Mouse (Mus musculus): ENCODE measurements around the gene Cldnd1. TPM values are rescaled to one million over a fixed set of nuclear protein-coding genes. Genes with fewer than 3 reads are reported as not detected.

Gene Cldnd1
- total RNA-seq (2021): 10 to 100 TPM; 51.7 to 51.9 TPM

GRCm38 (mm10) chr16:58727477-58728131, at the start of gene Cldnd1:
Gene Cldnd1 (plus strand): TSS chr16:58727910.
- DNase-seq: peak; percentile 90 to 91
- intact Hi-C loops (cut with DNase I): loop anchor here (1.0 to 5.0 kb wide), 5 partner anchors 57 to 1497 kb away; partner anchors contain the start of genes Cpox, Dcbld2, St3gal6 and Tbc1d23

DNA sequence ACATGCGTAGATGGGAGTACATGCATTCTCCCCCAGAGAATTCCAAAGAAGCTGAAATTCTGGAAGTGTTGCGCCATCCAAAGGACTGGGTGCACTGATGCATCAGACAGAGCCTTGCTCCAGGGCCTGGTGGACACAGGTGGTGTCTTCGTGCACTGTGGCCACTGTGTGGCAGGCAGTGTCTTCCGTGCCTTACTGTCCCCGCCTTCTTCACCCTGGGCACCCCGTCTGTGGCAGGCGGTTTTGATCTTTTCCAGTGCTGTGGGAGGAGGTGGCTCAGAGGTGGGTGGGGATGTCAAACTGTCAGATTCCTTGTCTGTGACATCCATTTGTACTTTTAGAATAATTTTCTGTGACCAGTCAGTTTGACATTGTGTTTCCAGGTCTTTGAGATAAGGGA, 49.0 kb upstream of the Cldnd1 start:
- no peak for DNase-seq
- intact Hi-C loops (cut with DNase I): no loop called here

GRCm38 (mm10) chr16:58682046-58682445, 45.7 kb upstream of the Cldnd1 start:
- DNase-seq: no peak
- intact Hi-C loops (cut with DNase I): no loop called here

- intact Hi-C loops (cut with DNase I): no loop called here
Measured at GRCm38 (mm10) chr16:58682870-58683269, 44.8 kb upstream of the Cldnd1 start.

GRCm38 (mm10) chr16:58683911-58684310, 43.8 kb upstream of the Cldnd1 start:
- no peak for DNase-seq
- intact Hi-C loops (cut with DNase I): no loop called here

More at GRCm38 (mm10) chr16:58682870-58683269, 44.8 kb upstream of the Cldnd1 start:
- no peak for DNase-seq

GRCm38 (mm10) chr16:58684537-58684936, 43.2 kb upstream of the Cldnd1 start:
- DNase-seq: no peak
- intact Hi-C loops (cut with DNase I): no loop called here

GRCm38 (mm10) chr16:58685548-58686537, 41.9 kb upstream of the Cldnd1 start:
- peak in 1 of 2 experiments; percentile 14 for DNase-seq
- intact Hi-C loops (cut with DNase I): no loop called here

- DNase-seq: no peak
- intact Hi-C loops (cut with DNase I): no loop called here
Measured at GRCm38 (mm10) chr16:58688534-58688933, 39.2 kb upstream of the Cldnd1 start.

DNA sequence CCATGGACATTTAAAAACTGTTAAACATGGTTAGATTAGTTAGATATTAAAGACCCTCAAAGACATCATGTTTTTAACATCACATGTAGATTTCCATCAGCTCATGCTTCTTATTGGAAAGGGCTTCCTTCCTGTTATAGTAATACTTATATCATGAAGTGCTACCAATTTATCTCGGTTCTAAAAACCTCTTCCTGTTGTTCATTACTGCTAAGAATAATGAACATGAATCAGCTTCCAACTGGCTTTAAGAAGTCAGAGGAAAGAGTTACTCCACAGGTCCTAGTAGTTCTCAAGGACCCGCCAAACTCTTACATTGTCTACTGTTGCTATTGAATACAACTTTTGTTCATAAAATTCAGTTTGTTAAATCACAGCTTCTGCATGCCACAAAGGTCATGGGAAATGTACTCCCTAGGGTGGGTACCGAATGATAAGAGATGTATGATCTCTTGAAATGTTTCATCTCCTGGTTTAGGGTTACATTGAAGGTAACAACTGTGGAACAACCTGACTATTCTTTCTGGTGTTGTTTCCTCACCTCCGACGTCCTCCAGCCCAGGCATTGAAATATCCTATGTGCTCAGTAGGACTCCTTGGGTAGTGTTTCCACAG, 38.0 kb upstream of the Cldnd1 start:
- intact Hi-C loops (cut with DNase I): no loop called here

GRCm38 (mm10) chr16:58690322-58690732, 37.4 kb upstream of the Cldnd1 start:
- DNase-seq: no peak
- intact Hi-C loops (cut with DNase I): no loop called here

More for the DNA sequence above, 38.0 kb upstream of the Cldnd1 start:
- DNase-seq: no peak

DNA sequence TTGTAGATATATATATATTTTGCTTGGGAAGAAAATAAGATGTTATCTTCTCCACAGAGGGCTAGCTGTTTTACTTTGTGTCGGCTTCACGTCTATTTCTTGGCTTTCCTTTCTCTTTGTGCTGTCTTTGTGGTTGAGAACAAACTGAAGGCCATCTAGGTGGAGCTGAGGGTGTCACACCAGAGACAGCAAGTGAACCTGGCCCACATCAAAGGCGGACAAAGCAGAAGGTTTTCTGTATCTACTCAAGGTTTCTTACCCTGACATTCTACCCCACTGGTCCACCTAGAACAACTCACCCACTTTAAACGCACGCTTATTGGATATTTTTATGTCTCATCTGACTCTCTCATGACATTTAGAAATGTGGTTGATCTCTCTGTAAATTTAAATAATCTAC, 33.6 kb upstream of the Cldnd1 start:
- intact Hi-C loops (cut with DNase I): no loop called here
- no peak for DNase-seq

GRCm38 (mm10) chr16:58696796-58697195, 30.9 kb upstream of the Cldnd1 start:
- intact Hi-C loops (cut with DNase I): no loop called here

DNA sequence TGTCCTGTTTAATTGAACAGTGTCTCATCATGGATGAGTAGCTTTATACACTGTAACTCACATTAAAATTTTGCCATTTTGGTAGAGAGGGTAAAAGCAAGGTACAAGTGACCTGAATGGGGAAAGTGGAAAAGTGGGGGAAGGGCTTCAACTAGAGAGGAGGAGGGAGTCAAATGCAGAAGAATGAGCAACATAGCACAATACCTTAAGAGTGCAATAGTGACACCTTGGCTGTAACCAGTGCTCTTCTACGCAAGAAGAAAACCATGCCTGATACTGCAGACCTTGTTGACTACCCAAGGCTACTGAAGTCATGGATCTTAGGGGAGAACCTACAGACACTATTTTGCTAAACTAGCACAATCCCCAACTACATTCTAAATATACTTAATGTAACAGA, 30.4 kb upstream of the Cldnd1 start:
- intact Hi-C loops (cut with DNase I): no loop called here
- DNase-seq: no peak

More at GRCm38 (mm10) chr16:58696796-58697195, 30.9 kb upstream of the Cldnd1 start:
- DNase-seq: no peak

DNA sequence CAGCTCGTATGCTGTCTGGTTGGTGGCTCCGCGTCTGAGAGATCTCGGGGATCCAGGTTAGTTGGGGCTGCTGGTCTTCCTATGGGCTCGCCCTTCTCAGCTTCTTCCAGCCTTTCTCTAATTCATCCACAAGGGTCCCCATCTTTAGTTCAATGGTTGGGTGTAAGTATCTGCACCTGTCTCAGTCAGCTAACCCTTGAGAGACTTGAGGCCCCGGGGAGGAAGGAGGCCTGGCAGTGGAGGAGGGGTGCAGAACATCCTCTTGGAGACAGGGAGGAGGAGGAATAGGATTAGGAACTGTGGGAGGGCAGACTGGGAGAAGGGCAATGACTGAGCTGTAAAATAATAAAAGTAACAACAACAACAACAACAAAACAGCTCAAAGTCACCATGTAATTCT, 27.5 kb upstream of the Cldnd1 start:
- DNase-seq: no peak
- intact Hi-C loops (cut with DNase I): no loop called here

GRCm38 (mm10) chr16:58700816-58701424, 26.8 kb upstream of the Cldnd1 start:
- intact Hi-C loops (cut with DNase I): no loop called here

DNA sequence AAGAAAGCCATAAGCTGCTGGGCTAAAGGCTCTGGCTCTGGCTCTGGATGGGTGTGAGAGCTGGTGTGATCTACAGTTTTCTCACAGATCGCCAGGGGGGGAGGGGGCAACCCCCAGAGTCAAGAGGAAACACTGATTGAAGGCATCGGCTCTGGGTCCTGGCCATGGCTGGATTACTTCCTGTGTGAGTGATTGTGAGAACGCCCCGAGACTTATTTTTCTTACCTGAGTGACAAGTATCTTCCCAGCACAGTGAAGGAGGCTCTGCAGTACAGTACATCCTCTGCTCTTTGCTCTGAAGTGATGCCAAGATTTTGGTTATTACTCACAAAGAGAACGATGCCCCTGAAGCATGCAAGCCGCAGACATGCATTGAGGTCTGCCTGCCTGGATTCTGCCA, 25.9 kb upstream of the Cldnd1 start:
- intact Hi-C loops (cut with DNase I): no loop called here
- DNase-seq: no peak

More at GRCm38 (mm10) chr16:58700816-58701424, 26.8 kb upstream of the Cldnd1 start:
- DNase-seq: no peak

DNA sequence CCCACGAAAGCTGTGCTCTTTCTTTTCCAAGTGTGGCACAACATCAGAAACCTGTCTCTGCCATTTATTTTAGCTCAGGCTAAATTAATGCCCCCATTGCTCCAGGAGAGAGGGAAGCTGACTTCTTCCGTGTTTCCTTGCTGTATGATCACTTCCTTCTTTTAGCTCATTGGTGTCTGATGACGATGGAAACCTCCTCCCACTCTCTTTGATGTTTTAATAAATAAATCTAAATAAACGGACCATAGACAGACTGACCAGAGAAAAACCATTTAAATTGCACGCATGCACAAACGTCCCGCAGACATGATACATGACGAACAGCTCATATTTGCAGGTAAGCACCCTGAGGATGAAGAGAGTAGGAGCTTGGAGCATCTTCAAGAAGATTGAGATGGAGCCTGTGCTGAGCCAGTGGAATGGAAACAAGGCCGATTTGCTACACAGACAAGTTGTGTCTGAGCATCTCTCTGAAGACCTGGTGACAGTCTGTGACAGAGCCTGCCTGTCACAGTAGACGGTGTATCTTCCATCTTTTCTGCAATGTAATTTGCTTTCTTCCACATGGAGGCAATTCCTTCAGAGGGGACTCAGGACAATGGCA, 25.3 kb upstream of the Cldnd1 start:
- intact Hi-C loops (cut with DNase I): no loop called here
- DNase-seq: no peak

- DNase-seq: no peak
- intact Hi-C loops (cut with DNase I): no loop called here
Measured at GRCm38 (mm10) chr16:58703382-58704124, 24.2 kb upstream of the Cldnd1 start.

DNA sequence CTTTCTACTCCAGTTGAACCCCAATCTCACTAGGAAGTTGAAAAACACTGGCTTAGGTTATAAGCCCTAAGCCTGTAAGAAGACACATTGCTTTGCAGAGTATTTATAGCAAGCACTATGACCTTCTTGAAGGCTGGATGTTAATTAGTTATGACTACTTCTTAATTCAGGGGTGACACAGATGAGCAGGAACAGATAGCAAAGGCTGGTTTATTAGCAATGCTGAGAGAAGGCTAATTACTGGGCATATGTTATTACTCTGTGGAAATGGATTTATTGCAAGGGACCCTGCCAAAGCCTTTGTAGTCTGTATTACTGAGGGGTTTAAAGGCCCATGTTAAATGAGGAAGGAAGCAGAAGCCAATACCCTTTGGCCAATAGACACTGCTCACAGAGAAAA, 22.7 kb upstream of the Cldnd1 start:
- intact Hi-C loops (cut with DNase I): no loop called here
- DNase-seq: no peak
